Mouse (Mus musculus): Measurements from ENCODE around the gene Slc23a2.

Slc23a2 gene

DNA sequence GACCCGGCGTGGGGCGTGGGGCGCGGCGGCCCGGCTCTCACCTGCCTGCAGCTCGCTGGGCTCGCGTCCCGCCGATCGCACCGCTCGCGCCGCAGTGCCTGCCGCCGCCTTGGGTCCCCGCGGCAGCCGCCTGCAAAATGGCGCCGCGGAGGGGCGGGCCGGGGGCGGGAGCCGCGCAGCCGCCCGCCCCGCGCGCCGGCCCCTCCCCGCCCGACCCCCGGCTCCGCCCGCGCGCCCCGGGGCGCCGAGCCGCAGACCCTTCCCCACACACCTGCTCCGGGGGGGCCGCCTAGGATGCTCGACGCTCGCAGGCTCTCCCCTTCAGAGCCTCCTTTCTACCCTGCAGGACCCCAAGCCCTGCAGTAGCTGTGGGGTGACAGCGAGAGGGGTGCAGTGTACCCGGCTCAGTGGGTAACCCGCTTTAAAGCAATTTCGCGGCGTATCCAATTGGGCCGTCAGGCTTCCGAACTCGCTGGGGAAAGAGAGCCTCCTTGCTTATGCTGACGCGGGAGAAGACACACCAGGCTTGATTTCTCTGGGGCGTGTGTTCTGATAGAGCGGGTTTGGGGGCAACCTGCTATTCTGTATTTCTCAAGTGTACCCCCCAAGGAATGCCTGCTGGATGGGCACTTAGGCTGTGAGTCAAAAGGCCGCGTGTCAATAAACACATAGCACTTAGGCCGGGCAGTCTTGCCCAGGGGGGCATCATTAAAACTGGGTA lies at the start of gene Slc23a2:
Gene Slc23a2, minus strand, starts transcription at position 138 of the 721 bp plus-strand sequence.
- peak; percentile 78 for DNase-seq (ENCODE audit: low read depth, low spot score)

DNA sequence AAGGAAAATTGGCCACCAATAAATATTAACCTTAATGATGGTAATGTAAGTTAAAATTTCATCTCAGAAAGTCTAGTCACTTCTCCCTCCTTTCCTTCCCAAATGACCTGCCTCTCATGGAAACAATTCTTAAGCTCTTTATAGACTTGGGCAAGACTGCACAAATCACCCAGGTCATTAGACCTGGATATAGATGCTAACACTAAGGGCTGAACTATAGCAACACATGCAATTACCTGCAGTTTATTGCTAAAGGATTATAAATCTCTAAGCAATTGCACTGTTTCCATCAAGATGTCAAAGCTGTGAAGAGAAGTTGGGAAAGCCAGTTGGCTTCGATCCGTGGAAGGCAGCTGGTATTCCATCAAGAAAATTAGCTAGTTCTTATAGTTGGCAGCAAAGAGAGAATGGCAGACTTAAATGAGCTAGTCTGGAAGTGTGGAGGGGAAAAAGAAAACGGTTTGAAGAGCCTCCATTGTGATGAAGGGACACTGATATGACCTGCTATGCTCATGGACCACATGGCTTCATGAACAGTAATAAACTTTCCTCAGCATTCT lies 45.8 kb upstream of the Slc23a2 start:
- no peak for DNase-seq (ENCODE audit: low read depth, low spot score)

DNA sequence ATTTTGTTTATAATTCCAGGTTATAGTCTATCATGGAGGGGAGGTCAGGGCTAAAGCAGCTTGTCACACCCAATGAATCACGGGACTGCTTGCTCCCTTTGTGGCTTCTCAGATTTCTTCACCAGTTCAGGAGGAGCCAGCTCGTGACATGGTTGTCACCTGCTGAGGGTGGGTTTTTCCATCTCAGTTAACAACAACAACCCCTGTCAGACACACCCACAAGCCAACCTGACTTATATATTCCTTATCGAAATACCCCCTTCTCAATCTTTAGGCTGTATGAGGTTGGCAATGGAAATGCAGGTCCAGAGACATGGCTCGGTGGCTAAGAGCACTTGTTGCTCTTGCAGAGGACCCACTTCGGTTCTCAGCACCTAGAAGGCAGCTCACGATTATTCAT lies 39.0 kb upstream of the Slc23a2 start:
- DNase-seq (ENCODE audit: low read depth, low spot score) = no peak

DNA sequence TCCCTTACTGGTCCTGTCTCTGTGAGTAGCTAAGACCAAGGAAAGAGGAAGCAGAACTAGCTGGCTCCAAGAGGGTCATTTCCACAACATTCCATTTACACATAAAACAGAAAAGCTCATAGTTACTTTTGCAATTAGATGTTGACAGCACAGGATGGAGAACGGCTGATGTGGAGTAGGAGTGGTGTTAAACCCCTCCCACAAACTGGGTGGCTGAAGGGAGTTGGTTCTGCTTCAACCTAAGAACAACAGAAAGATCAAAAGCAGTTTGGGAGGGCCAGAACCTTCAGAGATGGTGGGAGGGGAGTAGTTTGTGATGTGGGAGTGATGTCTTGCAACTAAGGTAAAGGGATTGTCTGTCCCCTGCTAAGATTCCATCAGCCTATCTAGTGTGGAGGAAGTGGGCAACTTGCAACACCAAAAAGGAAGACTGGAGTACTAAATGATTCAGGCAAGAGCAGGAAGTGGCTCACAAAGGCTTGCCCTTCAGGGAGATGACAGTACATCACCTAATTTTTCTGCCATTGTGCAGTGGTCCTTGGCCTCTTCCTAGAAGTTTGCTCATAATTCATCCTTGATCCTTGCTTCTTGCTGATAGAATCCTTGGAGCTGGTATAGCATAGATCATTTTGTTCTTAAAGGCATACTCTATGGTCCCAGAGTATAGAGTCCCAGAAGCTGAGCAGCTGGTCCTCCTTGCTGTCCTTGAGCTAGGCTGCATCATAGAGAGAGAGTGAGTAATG lies 35.7 kb upstream of the Slc23a2 start:
- no peak for DNase-seq (ENCODE audit: low read depth, low spot score)

DNA sequence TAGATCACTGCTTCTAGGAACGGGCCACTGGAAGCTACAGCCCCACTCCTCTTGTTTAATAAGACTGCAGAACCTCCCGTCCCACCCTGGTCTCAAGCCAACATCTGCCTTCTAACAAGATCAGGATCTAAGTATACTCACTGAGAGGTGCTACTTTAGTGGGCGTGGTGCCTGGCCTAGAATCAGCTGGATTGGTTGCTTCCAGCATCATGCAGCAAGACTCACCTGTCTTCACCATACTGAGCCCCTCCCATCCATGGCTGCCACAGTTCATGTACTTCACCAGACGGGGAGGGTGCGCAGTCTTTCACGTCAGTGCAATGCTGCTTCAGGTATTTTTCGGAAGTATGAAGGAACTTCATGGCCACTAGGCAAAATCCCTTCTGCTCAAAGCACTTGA lies 34.5 kb upstream of the Slc23a2 start:
- peak; percentile 81 for DNase-seq (ENCODE audit: low read depth, low spot score)

DNA sequence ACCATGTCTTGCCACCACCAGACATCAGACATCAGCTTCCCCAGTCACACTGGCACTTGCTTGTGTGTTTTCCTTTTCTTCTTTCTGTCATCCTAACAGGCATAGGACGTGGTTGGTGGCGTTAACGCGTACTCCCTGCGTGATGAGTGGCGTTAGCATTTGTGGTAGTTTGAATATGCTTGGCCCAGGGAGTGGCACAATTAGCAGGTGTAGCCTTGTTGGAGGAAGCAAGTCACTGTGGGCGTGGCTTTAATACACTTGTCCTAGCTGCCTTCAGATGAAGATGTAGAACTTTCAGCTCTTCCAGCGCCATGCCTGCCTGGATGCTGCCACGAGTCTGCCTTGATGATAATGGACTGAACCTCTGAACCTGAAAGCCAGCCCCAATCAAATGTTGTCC lies 32.5 kb upstream of the Slc23a2 start:
- DNase-seq (ENCODE audit: low read depth, low spot score) = peak; percentile 65

DNA sequence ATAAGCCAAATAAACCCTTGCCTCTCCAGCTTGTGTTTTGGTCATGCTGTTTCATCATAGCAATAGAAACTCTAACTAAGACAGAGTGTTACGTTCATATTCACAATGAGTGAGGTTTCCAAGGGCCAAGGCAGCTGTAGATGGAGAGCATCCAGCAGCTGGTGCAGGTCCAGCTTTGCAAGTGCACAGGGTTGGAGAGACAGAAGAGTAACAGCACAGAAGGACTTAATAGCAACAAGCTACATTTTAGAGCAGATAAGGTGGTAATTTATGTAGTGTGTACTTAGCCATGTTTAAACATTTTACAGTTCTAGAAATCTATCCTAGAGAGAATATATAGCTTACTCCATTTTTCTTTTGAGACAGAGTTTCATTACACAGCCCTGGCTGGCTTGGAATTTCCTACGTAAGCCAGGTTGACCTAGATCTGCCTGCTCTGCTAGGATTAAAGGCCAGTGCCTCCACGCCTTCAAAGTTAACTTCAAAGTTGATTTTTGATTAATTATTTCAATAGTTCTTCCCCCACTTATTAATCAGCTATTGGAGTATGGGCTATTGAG lies 31.5 kb upstream of the Slc23a2 start:
- no peak for DNase-seq (ENCODE audit: low read depth, low spot score)

DNA sequence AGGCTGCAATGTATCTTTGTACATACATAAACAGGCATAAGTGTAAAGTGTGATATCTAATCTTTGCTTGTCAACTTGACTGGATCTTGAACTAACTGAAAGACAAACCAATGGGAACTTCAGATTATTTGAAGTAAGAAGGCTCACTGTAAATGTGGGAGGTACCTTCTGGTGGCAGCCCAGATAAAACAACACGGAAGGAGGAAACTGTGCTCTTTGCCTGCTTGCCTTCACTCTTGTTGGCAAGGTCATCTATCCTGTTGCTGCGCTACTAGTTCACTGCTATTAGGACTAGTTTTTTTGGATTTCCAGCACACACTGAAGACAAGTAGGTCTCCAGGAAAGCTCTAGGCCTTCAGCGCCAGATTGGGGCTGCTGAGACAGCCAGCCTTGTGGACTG lies 29.1 kb upstream of the Slc23a2 start:
- DNase-seq (ENCODE audit: low read depth, low spot score) = no peak

DNA sequence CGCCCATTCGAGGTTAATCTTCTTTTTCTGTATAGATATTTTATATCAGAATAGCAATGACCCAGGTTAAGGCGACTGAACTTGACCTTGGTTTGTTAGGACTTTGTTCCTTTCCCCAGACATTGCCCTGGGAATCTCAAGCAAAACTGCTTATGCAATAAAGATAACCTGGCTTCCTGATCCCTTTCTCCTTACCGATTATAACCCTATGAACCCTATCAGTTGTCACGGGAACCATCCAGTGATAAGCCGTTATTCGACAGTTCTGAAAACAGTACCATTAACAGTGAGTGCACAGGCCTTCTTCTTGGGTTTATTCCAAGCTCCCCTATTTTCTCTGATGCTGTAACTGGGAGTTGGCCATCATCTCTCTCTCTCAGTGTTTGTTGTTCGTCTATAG lies 27.0 kb upstream of the Slc23a2 start:
- no peak for DNase-seq (ENCODE audit: low read depth, low spot score)

DNA sequence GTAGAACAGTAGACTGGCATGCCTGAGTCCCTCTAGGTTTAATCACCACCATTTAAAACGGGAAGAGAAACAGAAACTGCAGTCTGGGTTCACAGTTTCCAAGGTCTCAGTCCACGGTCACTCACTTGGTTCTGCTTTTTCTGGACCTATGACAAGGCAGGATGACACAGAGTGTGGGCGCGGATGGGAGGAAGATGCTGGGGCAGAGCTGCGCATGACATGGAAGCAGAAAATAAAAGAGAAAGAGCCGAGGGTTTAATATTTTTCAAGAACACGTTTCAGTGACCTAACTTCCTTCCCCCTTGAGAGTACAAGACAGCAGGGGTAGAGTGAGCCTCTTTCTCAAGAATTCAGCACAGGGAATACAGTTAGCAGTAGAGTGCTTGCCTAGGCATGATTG lies 24.2 kb upstream of the Slc23a2 start:
- DNase-seq (ENCODE audit: low read depth, low spot score) = no peak

DNA sequence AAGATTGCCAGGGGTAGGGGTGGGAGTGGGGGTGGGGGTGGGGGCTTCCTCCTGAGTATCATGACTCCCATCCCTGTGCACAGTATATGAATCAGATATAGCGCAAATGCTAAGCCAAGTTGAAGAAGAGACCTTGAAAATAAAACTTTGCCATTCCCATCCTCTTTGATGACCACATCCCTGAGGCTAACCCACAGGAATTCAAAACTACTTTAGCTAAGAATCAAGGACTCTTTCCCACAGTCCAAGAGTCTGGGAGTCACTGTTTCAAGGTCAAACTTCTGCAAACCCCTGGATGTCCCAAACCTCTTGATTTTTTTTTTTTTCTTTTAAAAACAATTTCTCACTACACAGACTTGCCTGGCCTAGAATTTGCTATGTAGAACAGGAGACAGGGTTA lies 18.7 kb upstream of the Slc23a2 start:
- DNase-seq (ENCODE audit: low read depth, low spot score) = no peak

DNA sequence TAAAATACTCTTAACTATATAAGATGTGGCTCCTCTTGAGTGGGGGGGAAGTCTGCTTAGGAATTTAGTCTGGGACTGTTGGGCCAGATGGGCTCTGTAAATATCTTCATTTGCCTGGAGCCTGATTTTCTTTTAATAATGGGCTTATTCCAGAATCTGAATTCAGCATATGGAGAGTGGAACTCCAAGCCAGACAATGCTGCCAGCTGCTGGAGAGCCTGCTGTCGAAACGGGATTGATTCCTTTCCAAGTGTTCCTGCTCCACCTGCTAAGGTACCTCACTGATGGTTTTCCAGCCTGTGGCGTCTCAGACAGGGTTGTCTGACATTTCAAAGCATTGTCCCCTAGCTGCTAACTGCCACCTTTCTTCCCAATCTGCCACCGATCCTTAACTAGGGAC lies 12.6 kb upstream of the Slc23a2 start:
- DNase-seq (ENCODE audit: low read depth, low spot score) = no peak

DNA sequence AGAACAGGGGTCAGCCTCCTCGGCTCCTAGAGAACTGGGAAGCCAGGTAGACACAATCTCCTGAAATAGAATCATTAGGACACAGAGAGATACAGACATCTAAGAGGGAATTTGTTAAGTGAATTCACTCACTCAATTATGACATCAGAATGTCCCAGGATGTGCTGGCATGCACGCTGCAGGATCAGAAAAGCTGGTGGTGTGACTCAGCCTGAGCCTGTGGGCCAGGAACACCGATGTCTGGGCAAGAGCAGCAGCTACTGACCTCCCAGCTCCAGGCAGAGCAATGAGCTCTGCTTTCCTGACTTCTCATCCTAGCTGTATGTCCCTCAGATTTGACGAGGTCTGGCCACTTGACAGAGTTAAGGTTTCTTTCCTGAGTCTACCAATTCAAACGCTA lies 7.8 kb upstream of the Slc23a2 start:
- DNase-seq (ENCODE audit: low read depth, low spot score) = no peak

DNA sequence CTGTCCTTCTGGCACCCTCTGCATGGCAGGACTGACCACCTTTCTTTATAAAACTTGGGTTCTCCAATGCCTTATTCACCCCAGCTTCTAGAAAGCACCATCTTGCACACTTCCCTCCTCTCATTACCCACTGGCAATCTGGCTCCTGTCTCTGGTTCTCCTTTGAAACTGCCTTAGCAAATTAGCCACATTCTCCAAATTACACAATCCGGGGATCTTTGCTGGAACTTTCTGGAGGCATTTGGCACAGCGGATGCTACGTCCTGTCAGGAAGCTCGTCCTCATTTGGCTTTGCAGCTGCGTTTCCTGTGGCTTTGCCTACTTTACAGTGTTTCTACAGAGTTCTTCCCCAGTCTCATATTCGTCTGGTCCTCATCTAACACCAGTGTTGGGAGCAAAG lies 6.7 kb upstream of the Slc23a2 start:
- DNase-seq (ENCODE audit: low read depth, low spot score) = no peak

DNA sequence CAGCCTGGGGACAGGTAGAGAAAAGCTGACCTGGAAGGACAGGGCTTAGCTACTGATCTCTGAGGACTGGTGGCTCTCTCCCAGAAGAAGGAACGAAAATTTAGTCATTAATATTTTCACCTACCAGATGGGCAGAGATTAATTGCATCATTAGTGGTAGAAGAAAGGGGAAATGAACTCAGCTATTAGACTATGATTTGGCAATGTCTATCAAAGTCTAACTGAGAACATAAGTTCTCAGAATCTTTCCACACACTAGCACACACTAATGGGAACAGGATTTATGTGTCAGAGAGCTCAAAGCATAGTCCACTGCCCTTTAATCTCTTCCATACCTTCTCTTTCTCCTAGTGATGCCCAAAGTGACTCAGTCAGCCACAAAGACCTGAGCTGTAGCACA lies 6.0 kb upstream of the Slc23a2 start:
- no peak for DNase-seq (ENCODE audit: low read depth, low spot score)

DNA sequence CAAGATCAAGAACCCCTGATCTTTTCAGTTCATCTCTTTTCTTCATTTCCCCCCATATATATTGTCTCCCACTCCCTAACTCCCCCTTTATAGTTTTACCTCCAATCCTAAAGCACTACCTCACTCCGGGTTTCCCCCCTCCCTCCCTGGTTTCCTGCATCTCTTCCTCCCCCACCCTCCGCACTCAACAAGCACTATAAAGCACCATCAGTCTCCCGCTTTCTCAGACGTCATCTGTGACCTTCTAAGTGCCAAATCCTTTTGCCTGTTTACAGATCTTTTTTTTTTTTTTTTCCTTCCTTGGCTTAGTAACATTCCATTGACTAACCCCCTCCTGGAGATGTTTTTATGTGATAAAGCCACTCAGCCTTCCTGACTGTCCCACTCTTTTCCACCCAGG lies 1.6 kb upstream of the Slc23a2 start:
- no peak for DNase-seq (ENCODE audit: low read depth, low spot score)

DNA sequence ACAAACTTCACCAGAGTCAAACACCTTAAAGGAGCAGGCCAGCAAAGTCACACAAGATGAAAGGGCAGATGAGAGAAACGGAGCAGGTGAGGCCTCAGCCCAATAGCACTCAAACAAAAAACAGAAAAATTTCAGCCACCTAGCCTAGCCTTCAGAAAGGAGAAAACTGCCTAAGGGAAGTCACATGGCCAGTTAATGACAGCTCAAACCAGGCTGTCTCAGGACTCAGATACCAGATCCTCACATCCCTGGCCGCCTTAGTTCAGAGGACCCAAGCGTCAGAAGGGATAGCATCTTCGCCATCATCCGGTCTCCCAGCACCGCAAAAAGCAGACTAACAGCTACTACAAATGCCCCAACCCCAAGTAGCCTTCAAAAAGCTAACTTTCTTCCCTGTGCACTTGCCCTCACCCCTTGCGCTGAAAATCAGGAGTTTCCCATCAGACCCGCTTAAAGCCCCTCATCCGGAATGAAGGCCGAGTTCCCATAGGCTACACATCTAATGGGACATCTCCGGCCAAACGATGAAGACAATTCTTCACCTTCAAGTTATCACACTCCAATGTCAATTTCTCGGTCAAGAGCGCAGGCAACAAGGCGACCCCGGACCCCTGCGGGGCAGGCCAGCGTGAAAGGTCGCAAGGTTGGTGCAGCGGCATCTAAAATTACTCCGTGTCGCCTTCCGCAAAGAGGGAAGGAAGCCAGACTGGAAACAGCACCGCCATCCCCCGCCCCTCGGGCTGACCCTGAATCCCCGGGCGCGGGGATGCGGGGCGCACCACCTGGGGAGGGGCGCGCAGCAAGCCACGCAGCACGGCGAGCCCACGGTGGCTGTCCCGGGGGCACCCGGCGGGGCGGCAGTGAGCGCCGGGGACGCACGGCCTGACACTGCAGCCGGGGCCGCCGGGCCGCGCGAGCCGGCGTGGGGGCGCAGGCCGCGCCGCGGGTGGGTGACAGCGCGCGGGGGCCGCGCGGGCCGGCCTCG lies 673 bp downstream of the Slc23a2 start:
- peak; percentile 57 for DNase-seq (ENCODE audit: low read depth, low spot score)

DNA sequence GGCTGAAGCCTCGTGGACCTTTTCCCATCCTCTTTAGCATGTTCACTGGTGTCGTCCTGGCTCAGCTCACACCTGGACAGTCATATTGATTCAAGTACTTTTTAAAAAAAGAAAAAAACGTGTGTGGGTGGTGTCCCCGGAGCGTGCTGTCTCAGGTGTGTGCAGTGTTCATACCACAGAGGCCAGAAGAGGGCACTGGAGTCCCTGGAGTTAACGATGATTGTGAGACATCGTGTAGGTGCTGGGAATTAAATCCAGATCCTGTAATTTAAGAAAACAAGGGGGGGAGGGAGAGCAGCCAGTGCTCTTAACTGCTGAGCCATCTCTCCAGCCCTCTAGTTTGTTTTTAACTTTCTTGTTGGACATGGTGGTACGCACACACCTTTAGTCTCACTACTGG lies 2.3 kb downstream of the Slc23a2 start:
- DNase-seq (ENCODE audit: low read depth, low spot score) = peak; percentile 66

DNA sequence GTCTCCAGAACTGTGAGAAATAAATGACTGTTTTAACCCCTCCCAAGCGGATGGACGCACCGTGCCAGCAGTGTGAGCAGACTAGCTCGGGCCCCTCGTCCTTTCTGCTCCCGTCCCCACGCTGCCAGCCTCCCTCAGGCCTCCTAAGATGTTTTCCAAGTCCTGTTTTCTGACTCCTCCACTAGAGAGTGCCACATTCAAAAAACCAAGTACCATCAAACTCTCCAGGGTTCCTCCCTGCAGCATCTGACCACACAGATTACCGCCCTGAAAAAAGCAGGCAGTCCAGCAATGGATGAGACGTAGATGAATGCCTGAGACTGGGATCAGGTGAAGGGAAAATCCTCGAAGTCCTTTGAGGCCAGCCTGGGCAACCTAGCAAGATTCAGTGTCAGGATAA lies 4.4 kb downstream of the Slc23a2 start:
- no peak for DNase-seq (ENCODE audit: low read depth, low spot score)

DNA sequence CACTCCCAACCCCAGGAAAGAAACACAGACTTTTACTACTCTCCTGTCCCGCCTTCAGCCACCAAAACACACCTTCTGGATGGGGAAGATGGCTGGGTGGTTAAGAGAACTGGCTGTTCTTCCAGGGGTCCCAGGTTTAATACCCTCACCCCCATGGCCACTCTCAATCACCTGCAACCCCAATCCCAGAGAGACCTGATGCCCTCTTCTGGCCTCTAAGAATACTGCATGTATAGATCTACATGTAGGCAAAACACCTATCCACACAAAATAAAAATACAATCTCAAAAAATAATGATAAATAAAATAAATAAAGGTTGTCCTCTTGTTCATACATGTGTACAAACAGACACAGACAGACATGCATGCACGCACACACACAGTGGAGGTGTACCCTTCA lies 5.8 kb downstream of the Slc23a2 start:
- DNase-seq (ENCODE audit: low read depth, low spot score) = no peak

DNA sequence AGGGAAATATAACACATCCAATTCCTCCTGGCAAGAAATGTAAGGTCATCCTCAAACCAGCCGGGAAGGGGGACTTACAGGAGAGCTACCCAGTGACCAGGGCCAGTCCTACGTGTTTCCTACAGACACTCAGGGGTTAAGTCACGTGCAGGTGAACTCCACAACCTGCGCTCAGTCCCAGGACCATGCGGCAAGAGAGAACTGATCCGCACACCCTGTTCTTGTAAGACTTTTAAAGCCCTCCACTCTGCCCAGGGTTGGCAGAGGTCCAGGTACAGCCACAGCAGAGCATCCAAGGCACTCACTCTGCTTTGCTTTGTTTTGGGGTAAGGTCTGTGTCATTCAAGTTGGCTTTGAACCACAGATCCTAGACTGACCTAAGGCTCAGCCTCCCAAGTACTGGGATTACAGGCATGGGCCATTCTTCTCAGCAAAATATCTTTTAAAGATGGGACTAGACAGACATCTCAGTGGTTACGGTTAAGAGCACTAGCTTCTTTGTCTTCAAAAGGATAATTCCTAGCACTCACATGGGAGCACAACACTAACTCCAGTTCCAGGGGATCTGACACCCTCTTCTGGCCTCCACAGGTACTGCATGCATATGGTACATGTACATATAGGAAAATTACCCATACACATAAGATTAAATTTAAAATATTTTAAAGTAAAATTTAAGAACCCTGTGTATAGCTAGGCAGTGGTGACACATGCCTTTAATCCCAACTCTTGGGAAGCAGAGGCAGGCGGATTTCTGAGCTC lies 8.9 kb downstream of the Slc23a2 start:
- DNase-seq (ENCODE audit: low read depth, low spot score) = peak; percentile 73
